Mouse (Mus musculus): Measurements from ENCODE around the gene Gm5901.

DNA sequence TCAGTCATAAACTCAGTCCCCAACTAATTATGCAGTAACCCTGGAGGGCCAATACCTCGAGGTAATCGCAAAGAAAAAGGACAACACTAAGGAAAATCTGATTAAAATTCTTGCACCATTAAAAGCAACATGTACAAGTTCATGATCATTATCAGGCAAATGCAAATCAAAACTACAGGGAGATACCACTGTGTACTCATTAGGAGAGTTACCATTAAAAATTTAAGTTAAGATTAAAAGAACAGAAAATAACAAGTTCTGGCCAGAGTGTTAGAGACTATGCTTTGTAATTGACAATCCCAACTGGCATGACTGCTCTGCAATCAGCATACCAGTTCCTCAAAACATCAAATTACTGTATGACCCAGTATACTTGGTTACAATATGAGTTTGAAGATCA, 32.1 kb upstream of the Gm5901 start:
- TF ChIP-seq TAL1 (IDR thresholded peaks at IDR 0.05; ENCODE audit: low read length), result no peak
- TF ChIP-seq GATA1 (IDR thresholded peaks at IDR 0.05; ENCODE audit: low read length), result no peak

All from erythroblast, embryonic 14.5 days (primary cell).